Mouse (Mus musculus) ES-Bruce4 (cell line): ENCODE measurements around the gene Atp2b4.

Experiments used
- CTCF ChIP-seq: IDR thresholded peaks from one replicate; pipeline ENCODE4 v1.8.1; 2011; ENCODE audit warnings: low read depth, low read length
- POLR2A ChIP-seq: IDR thresholded peaks from one replicate; pipeline ENCODE4 v1.8.1; 2011; ENCODE audit warnings: low read length; ENCODE audit not compliant: insufficient read depth

DNA sequence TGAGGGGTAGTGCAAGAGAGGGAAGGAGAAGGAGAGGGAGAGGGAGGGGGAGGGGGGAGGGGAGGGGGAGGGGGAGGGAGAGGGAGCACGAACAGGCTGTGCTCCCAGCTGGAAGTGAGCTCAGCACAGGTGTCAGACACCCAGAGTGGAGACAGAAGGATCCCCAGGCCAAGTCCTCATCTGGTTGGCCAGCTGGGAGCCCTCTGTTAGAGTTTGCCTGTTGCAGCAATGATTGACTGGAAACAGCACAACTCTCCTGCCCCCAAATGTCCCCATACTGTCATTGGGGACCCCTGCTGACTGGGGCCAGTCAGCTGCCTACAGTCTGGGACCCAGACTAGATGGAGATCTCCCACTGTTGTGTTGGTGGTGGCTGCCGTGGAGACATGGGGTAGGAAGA, 19.3 kb upstream of the Atp2b4 start:
- TF ChIP-seq POLR2A (no peak), CTCF (no peak)
